Mouse (Mus musculus): ENCODE measurements at regions not wholly inside any gene's neighbourhood (a gene's known extent, or its start where the extent isn't known, plus 50 kb on each side); places are given as distances from the start of the nearest gene placed in this dataset.

DNA sequence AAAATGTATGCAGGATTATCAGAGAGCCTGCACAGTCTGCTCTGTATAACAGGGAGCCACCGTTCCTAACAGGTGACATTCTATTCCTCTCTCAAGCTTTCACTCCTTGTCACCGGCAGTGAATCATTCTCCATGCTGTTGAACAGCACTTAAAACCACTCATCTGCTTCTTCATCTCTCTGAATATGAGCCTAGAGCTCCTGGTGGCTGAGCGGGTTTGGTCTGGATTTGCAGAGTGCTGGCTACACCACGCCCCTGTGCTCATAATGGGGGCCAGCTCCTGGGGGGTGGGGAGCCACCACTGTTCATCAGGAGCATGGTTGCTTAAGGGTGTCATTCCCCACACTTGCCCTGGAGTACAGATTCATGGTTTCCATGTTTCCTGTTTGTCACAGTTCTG is 207.0 kb downstream of the Rap2a start:
- TF ChIP-seq CTCF (IDR thresholded peaks at IDR 0.05; ENCODE audit: control insufficient read depth, insufficient read depth, insufficient read length) (no peak), MYOG (IDR thresholded peaks at IDR 0.05; ENCODE audit: control insufficient read depth, extremely low read depth, insufficient read length) (no peak)

All from C2C12 (cell line).